Mouse (Mus musculus) small intestine, adult 2 months (tissue): ENCODE data around the gene Slc17a7.
A peak's percentile ranks its signal among the peaks of the same experiment; 100 is the strongest.
"Not testable (repeated sequence)": the region's sequence is repeated elsewhere in the genome, so short reads cannot be mapped to it uniquely, and the experiment has no call there.

Experiments
- CTCF ChIP-seq: fragments of 200-500 bp; IDR thresholded peaks from 2 replicates; pipeline ENCODE4 v1.5.1; 2012; ENCODE audit warnings: low read depth, mild to moderate bottlenecking, control low read depth, inconsistent platforms, low read length, moderate library complexity, mixed read lengths; ENCODE audit not compliant: insufficient replicate concordance, insufficient read length; ENCODE audit errors: extremely low read depth
- POLR2A ChIP-seq: fragments of 200-500 bp; IDR thresholded peaks from 2 replicates; pipeline ENCODE4 v1.6.1; 2012; ENCODE audit warnings: low read depth, mild to moderate bottlenecking, control low read depth, inconsistent platforms, low read length, moderate library complexity

DNA sequence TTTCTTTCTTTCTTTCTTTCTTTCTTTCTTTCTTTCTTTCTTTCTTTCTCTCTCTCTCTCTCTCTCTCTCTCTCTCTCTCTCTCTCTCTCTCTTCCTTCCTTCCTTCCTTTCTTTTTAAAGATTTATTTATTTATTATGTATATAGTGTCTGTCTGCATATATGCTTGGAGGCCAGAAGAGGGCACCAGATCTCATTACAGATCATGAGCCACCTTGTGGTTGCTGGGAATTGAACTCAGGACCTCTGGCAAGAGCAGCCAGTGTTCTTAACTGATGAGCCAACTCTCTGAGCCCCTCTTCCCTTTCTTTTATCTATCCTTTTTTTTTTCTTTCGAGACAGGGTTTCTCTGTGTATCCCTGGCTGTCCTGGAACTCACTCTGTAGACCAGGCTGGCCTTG, 10.0 kb downstream of the Slc17a7 start:
- not testable (repeated sequence) for TF ChIP-seq POLR2A
- TF ChIP-seq CTCF, result peak; percentile 46; the same call in 1 of the 2 replicates
